Mouse (Mus musculus) erythroblast, embryonic 14.5 days (primary cell): ENCODE results near the gene Atl1. TPM values are rescaled to one million over a fixed set of nuclear protein-coding genes. Genes with fewer than 3 reads are reported as not detected.

Source experiments
- H3K27me3 ChIP-seq: 2 replicates; pipeline ENCODE4 v1.6.1; 2012; ENCODE audit warnings: inconsistent platforms; ENCODE audit not compliant: control insufficient read depth
- H3K36me3 ChIP-seq: 2 replicates; pipeline ENCODE4 v1.6.1; 2012; ENCODE audit warnings: mild to moderate bottlenecking, inconsistent platforms; ENCODE audit not compliant: control insufficient read depth
- H3K4me1 ChIP-seq: 2 replicates; pipeline ENCODE4 v1.6.1; 2012; ENCODE audit warnings: inconsistent platforms; ENCODE audit not compliant: control insufficient read depth
- H3K4me3 ChIP-seq: replicated peaks from 2 replicates; pipeline ENCODE3; 2012; ENCODE audit warnings: moderate library complexity, mild to moderate bottlenecking, inconsistent platforms
- H3K9me3 ChIP-seq: 2 replicates; pipeline ENCODE4 v1.6.1; 2012; ENCODE audit warnings: low read length, inconsistent platforms, mixed read lengths; ENCODE audit not compliant: control insufficient read depth
- GATA1 ChIP-seq: IDR thresholded peaks from 2 replicates; pipeline ENCODE4 v1.6.1; 2012; ENCODE audit warnings: low read length, inconsistent platforms, mixed read lengths
- TAL1 ChIP-seq: IDR thresholded peaks from 3 replicates; pipeline ENCODE4 v1.6.1; 2012; ENCODE audit warnings: low read length, inconsistent platforms, mixed read lengths
- polyA plus RNA-seq: library from polyadenylated mRNA; stranded (reverse); fragments of >175 nt; gene quantifications from 2 replicates; pipeline ENCODE4 v1.2.3, GENCODE M21; 2012

Atl1 gene
- polyA plus RNA-seq, 1 experiment = 0.21 TPM

DNA sequence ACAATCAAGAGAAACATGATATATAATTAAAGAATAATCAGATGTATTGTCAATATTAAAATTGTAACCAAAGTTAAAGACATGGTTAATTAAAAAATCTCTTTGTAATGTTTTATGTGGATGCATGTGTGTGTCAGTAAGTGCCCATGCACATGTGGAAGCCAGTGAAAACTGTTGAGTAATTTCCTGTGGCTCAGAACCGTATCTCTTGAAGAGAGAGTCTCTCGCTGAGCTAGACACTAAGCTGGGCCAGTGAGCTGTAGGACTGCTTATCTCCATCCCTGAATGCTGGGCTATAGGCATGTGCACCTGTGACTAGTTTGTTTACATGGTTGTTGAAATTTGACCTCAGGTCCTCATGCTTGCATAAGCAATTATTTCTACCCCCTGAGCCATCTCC is 65.0 kb downstream of the Atl1 start:
- Histone ChIP-seq H3K9me3 (no peaks in the 10 kb centered on the region), H3K4me3 (no peak overlapping the region), H3K27me3 (no peaks in the 10 kb centered on the region), H3K4me1 (peaks cover 3% of the 10 kb centered on the region), H3K36me3 (peaks cover 40% of the 10 kb centered on the region)
- no peak for TF ChIP-seq GATA1

DNA sequence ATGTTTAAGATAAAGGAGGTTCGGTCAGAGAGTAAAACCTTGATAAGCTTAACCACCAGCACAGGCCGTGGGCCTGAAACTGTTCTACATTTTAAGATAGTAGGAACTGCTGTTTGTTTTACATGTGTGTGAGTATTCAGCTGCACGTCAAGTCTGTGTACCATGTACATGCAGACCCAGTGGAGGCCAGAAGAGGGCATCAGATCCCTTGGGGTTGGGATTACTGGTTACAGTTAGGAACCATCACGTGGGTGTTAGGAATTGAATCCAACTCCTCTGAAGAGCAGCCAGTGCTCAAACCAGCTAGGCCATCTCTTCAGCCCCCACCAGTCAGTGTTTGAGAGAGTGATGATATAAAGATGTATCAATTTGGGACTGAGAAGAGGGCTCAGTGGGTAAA is 70.1 kb downstream of the Atl1 start:
- Histone ChIP-seq H3K36me3 (peaks cover 87% of the 10 kb centered on the region), H3K4me3 (no peak overlapping the region), H3K9me3 (no peaks in the 10 kb centered on the region), H3K27me3 (no peaks in the 10 kb centered on the region), H3K4me1 (peaks cover 17% of the 10 kb centered on the region)
- no peak for TF ChIP-seq GATA1
- TF ChIP-seq TAL1 = no peak

DNA sequence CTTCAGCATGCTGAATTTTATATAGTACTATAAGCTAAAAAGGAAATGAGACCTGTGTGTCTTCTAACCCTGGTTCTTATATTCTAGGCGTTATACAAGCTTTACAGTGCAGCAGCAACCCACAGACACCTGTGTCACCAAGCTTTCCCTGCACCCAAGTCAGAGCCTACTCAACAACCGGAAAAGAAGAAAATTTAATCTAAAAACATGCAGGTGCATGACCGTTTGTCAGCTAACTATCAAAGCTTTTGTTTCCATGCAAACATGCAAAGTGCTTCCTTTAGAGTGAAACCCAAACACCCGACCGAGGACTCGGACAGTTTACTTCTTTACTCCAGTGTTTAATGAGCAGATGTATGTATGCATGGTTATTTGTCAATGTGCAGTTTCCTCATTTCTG is 70.7 kb downstream of the Atl1 start:
- TF ChIP-seq TAL1 (no peak), GATA1 (no peak)
- peaks cover 19% of the 10 kb centered on the region for H3K4me1 ChIP-seq
- peaks cover 91% of the 10 kb centered on the region for H3K36me3 ChIP-seq
- H3K27me3 ChIP-seq = no peaks in the 10 kb centered on the region
- no peak overlapping the region for H3K4me3 ChIP-seq
- no peaks in the 10 kb centered on the region for H3K9me3 ChIP-seq

DNA sequence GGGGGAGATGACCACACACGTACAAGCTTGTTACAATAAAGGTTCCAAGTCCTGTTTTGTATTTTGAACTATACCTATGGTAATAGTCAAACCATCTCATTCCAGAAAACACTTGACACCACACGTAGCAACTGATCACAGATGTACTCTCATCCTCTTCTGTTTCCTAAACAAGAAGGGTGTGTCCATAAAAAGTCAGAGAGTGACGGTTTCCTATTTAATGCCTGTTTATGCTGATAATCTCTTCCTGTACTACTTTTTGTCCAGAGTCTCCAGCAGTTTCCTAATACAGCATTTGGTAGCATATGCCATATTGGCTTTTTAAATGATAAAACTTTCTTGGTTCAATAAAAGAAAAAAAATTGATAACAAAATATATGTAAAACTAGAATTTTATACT is 73.2 kb downstream of the Atl1 start:
- no peaks in the 10 kb centered on the region for H3K27me3 ChIP-seq
- peaks cover 21% of the 10 kb centered on the region for H3K4me1 ChIP-seq
- TF ChIP-seq TAL1 (no peak), GATA1 (no peak)
- H3K9me3 ChIP-seq = no peaks in the 10 kb centered on the region
- H3K36me3 ChIP-seq = peaks cover 95% of the 10 kb centered on the region
- no peak overlapping the region for H3K4me3 ChIP-seq

DNA sequence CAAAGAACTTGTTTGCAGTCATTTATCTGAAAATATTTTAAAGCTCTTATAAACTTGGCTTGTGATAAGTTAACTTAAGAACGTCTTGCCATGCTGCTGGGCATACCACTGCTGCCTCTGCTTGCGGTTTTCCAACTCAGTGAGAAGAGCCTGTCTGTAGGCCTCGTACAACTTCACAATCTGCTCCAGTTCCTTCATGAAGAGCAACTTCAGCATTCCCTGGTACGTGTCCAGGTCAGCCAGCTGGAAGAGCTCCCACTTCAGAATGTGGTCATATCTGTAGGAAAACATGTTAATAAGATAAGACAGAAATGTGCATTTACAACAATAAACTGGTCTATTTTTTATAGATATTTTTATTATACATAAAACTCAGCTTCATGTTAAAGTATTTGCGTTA is 73.7 kb downstream of the Atl1 start:
- Histone ChIP-seq H3K36me3 (peaks cover 96% of the 10 kb centered on the region), H3K27me3 (no peaks in the 10 kb centered on the region), H3K4me3 (no peak overlapping the region), H3K4me1 (peaks cover 21% of the 10 kb centered on the region), H3K9me3 (no peaks in the 10 kb centered on the region)
- TF ChIP-seq TAL1 (no peak), GATA1 (no peak)

DNA sequence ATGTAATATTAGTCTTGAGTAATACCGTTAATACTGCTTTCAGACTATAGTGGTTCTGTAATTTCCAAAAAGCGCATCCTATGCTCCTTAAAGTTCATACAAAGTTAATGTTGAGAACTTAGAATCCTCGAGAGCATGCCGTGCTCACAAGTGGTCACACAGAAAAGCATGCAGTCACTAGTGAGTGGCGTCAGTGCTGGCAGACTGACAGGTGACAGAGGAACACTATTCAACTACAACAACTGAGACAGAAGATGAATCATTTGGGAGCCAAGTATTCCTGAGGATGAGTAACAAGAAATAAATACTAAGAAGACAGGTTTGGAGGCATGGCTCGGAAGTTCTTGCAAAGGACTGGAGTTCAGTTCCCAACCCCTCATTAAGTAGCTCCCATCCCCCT is 74.7 kb downstream of the Atl1 start:
- TF ChIP-seq TAL1 (no peak), GATA1 (no peak)
- Histone ChIP-seq H3K27me3 (no peaks in the 10 kb centered on the region), H3K9me3 (no peaks in the 10 kb centered on the region), H3K4me3 (no peak overlapping the region), H3K36me3 (peaks cover 96% of the 10 kb centered on the region), H3K4me1 (peaks cover 21% of the 10 kb centered on the region)

DNA sequence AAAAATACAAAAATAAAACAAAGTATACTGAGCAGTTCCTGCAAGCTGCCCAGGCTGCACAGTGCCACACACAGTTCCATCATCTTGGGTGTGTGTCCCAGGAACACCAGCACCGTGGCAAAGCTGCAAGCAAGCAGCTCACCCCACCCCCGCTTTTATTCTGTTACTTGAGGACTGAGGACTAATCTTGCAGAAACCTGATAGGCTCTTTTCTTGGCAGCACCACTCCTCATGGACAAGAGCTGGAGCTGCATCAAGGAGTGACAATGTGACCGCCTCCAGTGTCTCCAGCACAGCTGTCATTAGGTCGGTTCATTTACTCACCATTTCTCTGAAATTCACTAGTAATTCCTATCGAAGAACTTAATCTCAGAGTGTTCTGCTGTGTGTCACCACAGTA is 75.7 kb downstream of the Atl1 start:
- Histone ChIP-seq H3K4me1 (peaks cover 18% of the 10 kb centered on the region), H3K36me3 (peaks cover 95% of the 10 kb centered on the region), H3K27me3 (no peaks in the 10 kb centered on the region), H3K4me3 (no peak overlapping the region), H3K9me3 (no peaks in the 10 kb centered on the region)
- no peak for TF ChIP-seq TAL1
- TF ChIP-seq GATA1 = no peak

DNA sequence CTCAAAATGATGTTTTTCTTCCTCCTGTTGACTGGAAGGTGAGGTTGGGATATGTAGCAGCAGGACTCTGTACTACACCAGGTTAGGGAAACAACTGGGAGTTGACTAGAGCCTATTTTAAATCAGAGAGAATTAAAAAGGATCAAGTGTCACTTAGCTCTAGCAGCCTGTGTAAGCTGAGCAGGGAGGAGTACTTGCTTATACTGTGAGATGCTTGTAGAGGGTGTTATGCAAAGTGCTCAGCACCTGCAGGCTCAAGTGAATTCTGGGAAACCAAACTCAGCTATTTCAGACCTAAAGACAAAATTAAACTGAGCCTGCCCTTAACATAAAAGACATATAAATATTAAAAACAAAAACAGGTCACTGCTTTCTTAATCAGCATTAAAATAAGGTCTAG is 81.3 kb downstream of the Atl1 start:
- peaks cover 92% of the 10 kb centered on the region for H3K36me3 ChIP-seq
- H3K9me3 ChIP-seq = no peaks in the 10 kb centered on the region
- no peak overlapping the region for H3K4me3 ChIP-seq
- TF ChIP-seq TAL1 = no peak
- no peak for TF ChIP-seq GATA1
- peaks cover 16% of the 10 kb centered on the region for H3K4me1 ChIP-seq
- no peaks in the 10 kb centered on the region for H3K27me3 ChIP-seq

DNA sequence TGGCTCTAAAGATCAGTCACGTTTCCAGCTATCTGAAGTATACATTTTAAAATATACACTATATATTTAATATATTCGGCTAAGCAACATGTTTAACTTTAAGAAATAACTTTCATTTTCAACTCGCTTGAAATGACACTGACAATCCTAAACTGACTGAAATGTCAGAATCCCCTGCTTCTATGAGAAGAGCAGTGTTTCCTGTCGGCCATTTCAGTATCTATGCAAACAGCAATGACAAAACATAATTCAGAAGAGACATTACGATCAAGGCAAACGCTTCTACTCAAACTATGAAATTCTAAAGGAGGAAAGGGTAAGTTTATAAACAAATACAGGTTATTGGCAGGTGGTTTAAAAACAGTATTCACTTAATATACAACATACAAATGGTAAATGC is 84.3 kb downstream of the Atl1 start:
- Histone ChIP-seq H3K4me3 (no peak overlapping the region), H3K36me3 (peaks cover 91% of the 10 kb centered on the region), H3K9me3 (no peaks in the 10 kb centered on the region), H3K27me3 (no peaks in the 10 kb centered on the region), H3K4me1 (peaks cover 29% of the 10 kb centered on the region)
- no peak for TF ChIP-seq TAL1
- no peak for TF ChIP-seq GATA1

DNA sequence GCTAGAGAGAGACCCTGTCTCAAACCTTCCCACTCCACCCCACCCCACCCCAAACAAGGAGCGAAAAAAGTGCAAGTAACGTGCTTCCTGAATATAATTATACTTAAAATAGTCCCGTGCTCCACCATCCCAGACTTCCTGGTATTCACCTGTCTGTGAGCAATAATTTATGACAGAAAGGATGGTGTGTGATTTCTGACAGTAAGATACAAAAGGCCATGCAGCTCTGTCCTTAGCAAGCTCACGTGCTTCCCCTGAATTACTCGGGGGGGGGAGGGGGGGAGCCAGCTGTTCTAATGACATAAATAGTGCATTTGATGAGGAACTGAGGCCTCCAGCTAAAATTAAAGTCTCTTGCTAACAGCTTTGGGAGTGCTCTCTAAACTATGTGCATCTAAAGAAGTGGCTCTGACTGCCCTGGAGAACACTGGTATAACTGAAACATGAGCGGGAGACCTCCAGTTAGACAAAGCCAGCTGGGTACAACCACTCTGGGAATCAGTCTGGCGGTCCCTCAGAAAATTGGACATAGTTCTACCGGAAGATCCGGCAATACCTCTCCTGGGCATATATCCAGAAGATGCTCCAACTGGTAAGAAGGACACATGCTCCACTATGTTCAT is 85.1 kb downstream of the Atl1 start:
- Histone ChIP-seq H3K4me3 (no peak overlapping the region), H3K36me3 (peaks cover 91% of the 10 kb centered on the region), H3K4me1 (peaks cover 29% of the 10 kb centered on the region), H3K27me3 (no peaks in the 10 kb centered on the region), H3K9me3 (no peaks in the 10 kb centered on the region)
- TF ChIP-seq TAL1 (no peak), GATA1 (no peak)
